Mouse (Mus musculus) forebrain, postnatal 0 days (tissue): ENCODE measurements around the gene Rasa4. TPM values are rescaled to one million over a fixed set of nuclear protein-coding genes. Genes with fewer than 3 reads are reported as not detected.
"Not testable (repeated sequence)": the region's sequence is repeated elsewhere in the genome, so short reads cannot be mapped to it uniquely, and the experiment has no call there.

Experiments
- ATAC-seq: fragments of 200-750 bp; cut with Nextera tagmentation; 2 replicates; pipeline ENCODE4 v1.8.0; 2017; ENCODE audit warnings: mild to moderate bottlenecking, moderate library complexity
- DNase-seq: peaks from one replicate; pipeline ENCODE4 v3.0.0-alpha.2; 2015
- H3K27ac ChIP-seq: fragments of 300-500 bp; sonication (generic); 2 replicates; pipeline ENCODE4 v1.5.1; 2014; ENCODE audit warnings: low read depth, mild to moderate bottlenecking, antibody characterized with exemption, low read length, moderate library complexity, mixed read lengths
- H3K27me3 ChIP-seq: fragments of 300-500 bp; sonication (generic); 2 replicates; pipeline ENCODE4 v1.6.1; 2014; ENCODE audit warnings: mild to moderate bottlenecking, low read length, mixed read lengths; ENCODE audit not compliant: insufficient read depth
- H3K36me3 ChIP-seq: fragments of 300-500 bp; sonication (generic); 2 replicates; pipeline ENCODE4 v1.6.1; 2014; ENCODE audit warnings: mild to moderate bottlenecking, moderate library complexity; ENCODE audit not compliant: insufficient read depth
- H3K4me1 ChIP-seq: fragments of 300-500 bp; sonication (generic); 2 replicates; pipeline ENCODE4 v1.6.1; 2014; ENCODE audit warnings: antibody characterized with exemption; ENCODE audit not compliant: insufficient read depth
- H3K4me2 ChIP-seq: fragments of 300-500 bp; sonication (generic); 2 replicates; pipeline ENCODE4 v1.6.1; 2014; ENCODE audit warnings: low read depth, mild to moderate bottlenecking, moderate library complexity
- H3K4me3 ChIP-seq: fragments of 300-500 bp; sonication (generic); 2 replicates; pipeline ENCODE4 v1.5.1; 2014; ENCODE audit warnings: low read depth, low read length, mixed read lengths
- H3K9ac ChIP-seq: fragments of 300-500 bp; sonication (generic); 2 replicates; pipeline ENCODE4 v1.6.1; 2014; ENCODE audit warnings: mild to moderate bottlenecking
- H3K9me3 ChIP-seq: fragments of 300-500 bp; sonication (generic); 2 replicates; pipeline ENCODE4 v1.6.1; 2016; ENCODE audit warnings: low read length
- CTCF ChIP-seq: sonication (generic); IDR thresholded peaks from 2 replicates; pipeline ENCODE4 v1.5.1; 2016; ENCODE audit warnings: antibody characterized with exemption, control low read depth, low read depth
- WGBS: fragments of 180-500 bp; shearing (Covaris S2); extraction: QIAGEN DNeasy Blood & Tissue Kit; methylation state at CpG from one replicate; pipeline ENCODE4 v1.1.7; 2014; 5-methylcytosine and 5-hydroxymethylcytosine counted together
- microRNA-seq, 2 experiments: library from miRNA; unstranded; fragments of <30 nt; microRNA quantifications; one replicate each; pipeline ENCODE4; 2016
- polyA plus RNA-seq: library from polyadenylated mRNA; unstranded; fragments of >200 nt; fragmentation: Nextera tagmentation; extraction: Ambion mirVana; gene quantifications from 2 replicates; pipeline ENCODE4 v1.2.1, GENCODE M21; 2015
- total RNA-seq: library from RNA; depleted of rRNA; stranded (reverse); fragments of >200 nt; gene quantifications from 2 replicates; pipeline ENCODE4 v1.2.3, GENCODE M21; 2014; rRNA removed

Gene Rasa4
- total and polyA plus RNA-seq, 2 experiments from 2014 or later = 9.0 to 11.5 TPM

GRCm38 (mm10) chr5:136152365-136152764, 68.6 kb downstream of the Rasa4 start:
- peaks cover 2% of the 10 kb centered on the region; the same call in 1 of the 2 replicates for H3K36me3 ChIP-seq
- H3K27me3 ChIP-seq = no peaks in the 10 kb centered on the region
- WGBS = 68% methylated on average over 8 of the region's 8 CpGs
- no peak overlapping the region for H3K9ac ChIP-seq
- H3K9me3 ChIP-seq = no peaks in the 10 kb centered on the region
- no peaks in the 10 kb centered on the region for H3K4me1 ChIP-seq
- no peak overlapping the region for H3K4me2 ChIP-seq
- DNase-seq (no peak), ATAC-seq (no peak)
- no peak overlapping the region for H3K4me3 ChIP-seq
- no peak overlapping the region for H3K27ac ChIP-seq
- TF ChIP-seq CTCF = no peak

DNA sequence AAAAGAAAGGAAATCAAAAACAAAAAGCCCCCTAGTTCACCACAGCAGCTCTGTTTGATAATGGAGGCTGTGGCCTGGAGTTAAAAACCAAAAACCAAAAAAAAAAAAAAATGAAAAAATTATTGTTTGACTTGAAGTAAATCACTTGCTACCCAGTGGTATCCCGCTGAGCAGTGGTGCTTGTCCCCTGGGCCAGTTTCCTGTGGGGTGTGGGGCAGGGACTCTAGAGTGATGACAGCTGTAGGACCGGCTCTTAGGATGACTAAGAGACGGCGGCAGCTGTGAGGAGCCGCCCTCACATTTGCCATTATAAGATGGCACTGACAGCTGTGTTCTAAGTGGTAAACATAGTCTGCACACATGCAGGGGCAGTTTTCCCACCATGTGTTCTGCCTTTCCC, 71.7 kb downstream of the Rasa4 start:
- Histone ChIP-seq H3K27ac (no peak overlapping the region), H3K4me1 (no peaks in the 10 kb centered on the region), H3K9me3 (no peaks in the 10 kb centered on the region), H3K36me3 (peaks cover 3% of the 10 kb centered on the region; the same call in 1 of the 2 replicates), H3K4me2 (no peak overlapping the region), H3K27me3 (no peaks in the 10 kb centered on the region), H3K9ac (no peak overlapping the region), H3K4me3 (no peak overlapping the region)
- no peak for TF ChIP-seq CTCF
- DNase-seq = no peak
- no peak for ATAC-seq
- WGBS = 89% methylated on average over 5 of the region's 5 CpGs

DNA sequence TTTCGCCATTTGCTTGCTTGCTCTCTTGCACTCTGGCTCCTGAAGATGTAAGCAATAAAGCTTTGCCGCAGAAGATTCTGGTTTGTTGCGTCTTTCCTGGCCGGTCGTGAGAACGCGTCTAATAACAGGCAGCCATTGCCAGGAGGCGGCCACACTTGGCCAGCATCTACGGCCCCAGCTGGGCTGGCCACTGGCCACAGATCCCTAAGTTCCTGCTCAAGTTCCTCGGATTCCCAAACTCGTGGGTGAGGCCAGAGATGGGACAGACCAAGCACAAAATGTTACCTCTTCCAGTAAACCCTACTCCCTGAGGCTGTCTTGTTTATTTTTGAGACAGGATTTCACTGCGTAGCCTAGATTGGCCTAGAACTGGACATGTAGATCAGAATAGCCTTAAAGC, 76.4 kb downstream of the Rasa4 start:
- H3K4me1 ChIP-seq, DNase-seq, H3K27ac ChIP-seq, H3K4me3 ChIP-seq, H3K4me2 ChIP-seq, H3K9me3 ChIP-seq, H3K27me3 ChIP-seq, H3K9ac ChIP-seq, ATAC-seq: not testable (repeated sequence)
- 89% methylated on average over 11 of the region's 12 CpGs for WGBS
- H3K36me3 ChIP-seq = peaks cover 16% of the 10 kb centered on the region; the same call in 1 of the 2 replicates

Small RNA genes within 50 kb of the gene (microRNA-seq; reads per million reads assigned to microRNA genes)
- gene Mir7035 = 0.49 to 1.2 reads per million in 2 experiments

Other genes with a start within 250 kb of the Rasa4 start
- 9.8 and 11.5 TPM in 2 replicates for gene Hspb1, start 196.0 kb upstream of the Rasa4 start, total RNA-seq
- gene Hspb1, start 196.0 kb upstream of the Rasa4 start, polyA plus RNA-seq = 9.2 and 11.2 TPM in 2 replicates
- gene Ywhag, start 149.3 kb upstream of the Rasa4 start, total RNA-seq = 220 and 286 TPM in 2 replicates
- gene Ywhag, start 149.3 kb upstream of the Rasa4 start, polyA plus RNA-seq = 603 and 867 TPM in 2 replicates
- gene Ssc4d, start 109.4 kb upstream of the Rasa4 start, total RNA-seq = 6.5 and 7.0 TPM in 2 replicates
- 2.5 and 4.0 TPM in 2 replicates for gene Ssc4d, start 109.4 kb upstream of the Rasa4 start, polyA plus RNA-seq
- 0.14 TPM in 1 of 2 replicates, not detected in the other for gene Zp3, start 103.8 kb upstream of the Rasa4 start, total RNA-seq
- gene Zp3, start 103.8 kb upstream of the Rasa4 start, polyA plus RNA-seq = 0.14 and 0.23 TPM in 2 replicates
- 19.5 and 25.3 TPM in 2 replicates for gene Dtx2, start 89.1 kb upstream of the Rasa4 start, total RNA-seq
- 17.6 and 20.0 TPM in 2 replicates for gene Dtx2, start 89.1 kb upstream of the Rasa4 start, polyA plus RNA-seq
- 0.19 TPM in 1 of 2 replicates, not detected in the other for gene Upk3b, start 45.4 kb upstream of the Rasa4 start, total RNA-seq
- gene Upk3b, start 45.4 kb upstream of the Rasa4 start, polyA plus RNA-seq = not detected in 2 replicates
- not detected in 2 replicates for gene Upk3bl, start 29.4 kb upstream of the Rasa4 start, total RNA-seq
- gene Upk3bl, start 29.4 kb upstream of the Rasa4 start, polyA plus RNA-seq = not detected in 2 replicates
- gene Polr2j, start 32.7 kb downstream of the Rasa4 start, total RNA-seq = 85.0 and 123 TPM in 2 replicates
- gene Polr2j, start 32.7 kb downstream of the Rasa4 start, polyA plus RNA-seq = 237 and 318 TPM in 2 replicates
- gene Lrwd1, start 52.2 kb downstream of the Rasa4 start, total RNA-seq = 30.0 and 33.3 TPM in 2 replicates
- gene Lrwd1, start 52.2 kb downstream of the Rasa4 start, polyA plus RNA-seq = 18.9 and 19.7 TPM in 2 replicates
- gene Alkbh4, start 52.2 kb downstream of the Rasa4 start, total RNA-seq = 12.7 and 16.1 TPM in 2 replicates
- gene Alkbh4, start 52.2 kb downstream of the Rasa4 start, polyA plus RNA-seq = 16.0 and 16.4 TPM in 2 replicates
- 76.9 and 105 TPM in 2 replicates for gene Orai2, start 86.8 kb downstream of the Rasa4 start, total RNA-seq
- gene Orai2, start 86.8 kb downstream of the Rasa4 start, polyA plus RNA-seq = 52.1 and 64.0 TPM in 2 replicates
- 16.1 and 19.8 TPM in 2 replicates for gene Prkrip1, start 115.0 kb downstream of the Rasa4 start, total RNA-seq
- gene Prkrip1, start 115.0 kb downstream of the Rasa4 start, polyA plus RNA-seq = 61.3 and 71.3 TPM in 2 replicates
- gene Sh2b2, start 162.6 kb downstream of the Rasa4 start, total RNA-seq = 38.4 and 43.8 TPM in 2 replicates
- gene Sh2b2, start 162.6 kb downstream of the Rasa4 start, polyA plus RNA-seq = 21.0 and 22.7 TPM in 2 replicates